Mouse (Mus musculus) CH12.LX (cell line): Measurements from ENCODE around the gene Dhrs7. TPM values are rescaled to one million over a fixed set of nuclear protein-coding genes. Genes with fewer than 3 reads are reported as not detected.

Experiments used
- DNase-seq: peaks from one replicate; pipeline ENCODE4 v3.0.0-alpha.2; 2013; ENCODE audit errors: extremely low read depth
- H3K27ac ChIP-seq: 2 replicates; pipeline ENCODE4 v1.5.1; 2012; ENCODE audit warnings: low read depth, mild to moderate bottlenecking, control low read depth, moderate library complexity; ENCODE audit not compliant: insufficient read depth
- H3K27me3 ChIP-seq: replicated peaks from 2 replicates; pipeline ENCODE3; 2012; ENCODE audit warnings: inconsistent platforms
- H3K36me3 ChIP-seq, 2 experiments: replicated peaks in 1 of 2; 2 replicates each; pipeline versions ENCODE3 to v1.6.1; 2012; ENCODE audit warnings: inconsistent platforms in 1 of 2, low read length in 1 of 2, mild to moderate bottlenecking in 1 of 2, mixed read lengths in 1 of 2, moderate library complexity in 1 of 2; ENCODE audit not compliant: control insufficient read depth in 1 of 2, insufficient read depth in 1 of 2
- H3K4me1 ChIP-seq, 2 experiments: 2 replicates each; pipeline ENCODE4 v1.6.1; 2012; ENCODE audit warnings: inconsistent platforms in 1 of 2, moderate library complexity in 1 of 2; ENCODE audit not compliant: insufficient read depth in 2 of 2, control insufficient read depth in 1 of 2
- H3K4me2 ChIP-seq: 2 replicates; pipeline ENCODE4 v1.6.1; 2012; ENCODE audit warnings: low read depth, mild to moderate bottlenecking, control low read depth; ENCODE audit not compliant: poor library complexity, insufficient read depth, severe bottlenecking
- H3K4me3 ChIP-seq, 3 experiments: fragments of 150-350 bp in 1 of 3; sonication (generic) in 1 of 3; replicated peaks in 1 of 3; 2 replicates each; pipeline versions ENCODE3 to v1.5.1; 2011 to 2012; ENCODE audit warnings: low read depth in 2 of 3, low read length in 2 of 3, mild to moderate bottlenecking in 2 of 3, moderate library complexity in 2 of 3, control low read depth in 1 of 3, improper control_type of control experiment in 1 of 3, inconsistent platforms in 1 of 3, mixed read lengths in 1 of 3; ENCODE audit not compliant: poor library complexity in 1 of 3
- H3K79me2 ChIP-seq: replicated peaks from 2 replicates; pipeline ENCODE4 v1.6.1; 2012; ENCODE audit warnings: mild to moderate bottlenecking, moderate library complexity; ENCODE audit not compliant: control insufficient read depth, poor library complexity, insufficient read depth, severe bottlenecking; ENCODE audit errors: extremely low read depth
- H3K9ac ChIP-seq: 2 replicates; pipeline ENCODE4 v1.6.1; 2012; ENCODE audit warnings: low read depth, mild to moderate bottlenecking, control low read depth, moderate library complexity; ENCODE audit not compliant: insufficient read depth
- H3K9me3 ChIP-seq: replicated peaks from 2 replicates; pipeline ENCODE3; 2012; ENCODE audit warnings: low read length, inconsistent platforms, mixed read lengths
- BHLHE40 ChIP-seq: IDR thresholded peaks from 2 replicates; pipeline ENCODE4 v1.6.1; 2011; ENCODE audit warnings: mild to moderate bottlenecking, low read depth, low read length, improper control_type of control experiment
- CHD1 ChIP-seq: IDR thresholded peaks from 2 replicates; pipeline ENCODE4 v1.6.1; 2012; ENCODE audit warnings: low read depth, low read length, improper control_type of control experiment, inconsistent platforms
- ELF1 ChIP-seq: IDR thresholded peaks from 2 replicates; pipeline ENCODE4 v1.6.1; 2014; ENCODE audit warnings: low read depth, mild to moderate bottlenecking, inconsistent platforms, low read length, improper control_type of control experiment
- MXI1 ChIP-seq: IDR thresholded peaks from 2 replicates; pipeline ENCODE4 v1.6.1; 2011; ENCODE audit warnings: mild to moderate bottlenecking, low read depth, low read length, improper control_type of control experiment
- MYC ChIP-seq: IDR thresholded peaks from 2 replicates; pipeline ENCODE4 v1.6.1; 2011; ENCODE audit warnings: low read depth, mild to moderate bottlenecking, improper control_type of control experiment, low read length
- SIN3A ChIP-seq: IDR thresholded peaks from 2 replicates; pipeline ENCODE4 v1.6.1; 2012; ENCODE audit warnings: low read length, improper control_type of control experiment, inconsistent platforms
- TBP ChIP-seq: conservative IDR thresholded peaks from 2 replicates; pipeline ENCODE4 v1.6.1; 2011; ENCODE audit warnings: low read depth, low read length, improper control_type of control experiment
- UBTF ChIP-seq: IDR thresholded peaks from 2 replicates; pipeline ENCODE4 v1.6.1; 2012; ENCODE audit warnings: low read depth, mild to moderate bottlenecking, inconsistent platforms, low read length, improper control_type of control experiment, moderate library complexity
- USF1 ChIP-seq: IDR thresholded peaks from 2 replicates; pipeline ENCODE4 v1.6.1; 2014; ENCODE audit warnings: low read depth, mild to moderate bottlenecking, inconsistent platforms, low read length, improper control_type of control experiment
- USF2 ChIP-seq: conservative IDR thresholded peaks from 2 replicates; pipeline ENCODE4 v1.6.1; 2011; ENCODE audit warnings: low read depth, low read length, improper control_type of control experiment
- ZKSCAN1 ChIP-seq: IDR thresholded peaks from 2 replicates; pipeline ENCODE4 v1.6.1; 2012; ENCODE audit warnings: low read depth, inconsistent platforms, low read length, improper control_type of control experiment, borderline replicate concordance
- dilution Hi-C: fragments of 300-500 bp; cut with MboI; formaldehyde crosslinking; loops from 2 replicates; pipeline ENCODE4 v1.14.3; 2020; ENCODE audit warnings: low sequenced_read_pairs; ENCODE audit not compliant: extremely low pct_unique_long_range_greater_than_20kb, extremely low pct_ligation_motif_present
- in situ Hi-C: fragments of 300-500 bp; cut with MboI; formaldehyde crosslinking; loops from 3 replicates; pipeline ENCODE4 v1.14.3; 2019; ENCODE audit warnings: low sequenced_read_pairs, low pct_ligation_motif_present, low pct_unique_long_range_greater_than_20kb, mixed read lengths
- polyA plus RNA-seq: library from polyadenylated mRNA; unstranded; fragments of >175 nt; gene quantifications from 2 replicates; pipeline ENCODE4 v1.2.1, GENCODE M21; 2012; ENCODE audit warnings: low read depth; ENCODE audit not compliant: insufficient read length
- total RNA-seq, 2 experiments: library from RNA; depleted of rRNA; stranded (reverse); fragments of 300-350 nt in 1 of 2; fragments of >200 nt in 1 of 2; gene quantifications; 2 replicates each; pipeline ENCODE4 v1.2.3; 2012 to 2014

Dhrs7 gene
- total and polyA plus RNA-seq, 3 experiments = 23.9 to 52.8 (median 37.2) TPM

DNA sequence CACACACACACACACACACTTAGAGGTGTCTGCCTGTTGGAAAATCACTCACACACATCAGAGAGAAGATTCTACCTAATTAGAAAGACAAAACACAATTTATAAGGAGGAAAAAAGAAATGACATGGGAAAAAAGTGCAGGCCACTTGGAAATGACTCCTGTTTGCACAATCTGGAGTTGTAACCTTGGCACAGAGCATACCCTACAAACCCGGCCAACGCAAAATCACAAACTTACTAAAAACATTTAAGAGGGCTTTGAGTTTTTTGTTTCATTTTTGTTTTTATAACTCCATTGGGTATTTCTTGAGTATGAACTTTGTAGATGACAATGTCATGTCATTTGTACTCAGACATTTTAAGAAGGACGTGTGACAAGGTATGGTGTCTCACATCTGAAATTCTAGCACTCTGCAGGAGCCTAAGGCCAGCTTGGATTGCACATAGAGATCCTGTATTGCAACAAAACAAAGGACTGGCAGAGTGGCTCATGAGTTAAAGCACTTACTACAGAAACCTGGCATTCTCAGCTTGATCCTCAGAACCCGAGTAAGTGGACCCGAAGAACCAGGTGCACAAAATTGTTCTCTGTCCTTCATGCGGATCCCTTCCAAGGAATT, 6.9 kb upstream of the Dhrs7 start:
- H3K9ac ChIP-seq = no peak overlapping the region
- peaks cover 9% of the 10 kb centered on the region for H3K9me3 ChIP-seq
- H3K4me1 ChIP-seq = peaks cover 0 to 17% of the 10 kb centered on the region in 2 experiments; a peak in 2 of 4 replicates
- H3K79me2 ChIP-seq = no peaks in the 10 kb centered on the region
- no peak overlapping the region for H3K27ac ChIP-seq
- dilution Hi-C loops (no loop called here), in situ Hi-C loops (loop anchor here (25.0 kb wide), 1 partner anchor 134 kb away; the partner anchor contains the start of gene Pcnx4)
- no peak for TF ChIP-seq ELF1
- no peak for TF ChIP-seq CHD1
- TF ChIP-seq USF2 = no peak
- no peak for TF ChIP-seq MXI1
- TF ChIP-seq UBTF = no peak
- H3K4me2 ChIP-seq = no peak overlapping the region
- H3K27me3 ChIP-seq = no peaks in the 10 kb centered on the region
- H3K4me3 ChIP-seq = no peak overlapping the region
- no peak for DNase-seq
- H3K36me3 ChIP-seq = no peaks in the 10 kb centered on the region

DNA sequence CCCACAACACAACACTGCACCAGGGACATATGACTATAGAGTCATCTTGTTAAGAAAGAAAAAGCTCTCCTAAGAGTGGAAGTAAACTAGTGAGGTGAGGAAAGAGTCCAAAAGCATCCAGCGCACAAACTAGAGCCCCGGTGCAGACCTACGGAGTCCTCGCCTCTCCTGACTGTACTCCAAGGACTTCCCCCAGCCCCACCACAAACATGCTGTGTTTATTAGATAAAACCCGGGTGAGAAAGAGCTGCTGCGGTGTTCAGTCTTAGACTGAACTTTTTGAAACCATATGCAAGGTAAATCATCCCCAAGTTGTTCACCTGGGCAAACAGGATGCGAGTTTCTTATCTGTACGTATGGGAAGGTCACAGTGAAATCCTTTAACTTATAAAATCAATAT, 6.2 kb upstream of the Dhrs7 start:
- dilution Hi-C loops = no loop called here
- TF ChIP-seq USF1 (no peak), CHD1 (no peak), UBTF (no peak), ZKSCAN1 (no peak), TBP (no peak), BHLHE40 (no peak), SIN3A (no peak)
- Histone ChIP-seq H3K27ac (no peak overlapping the region), H3K79me2 (no peaks in the 10 kb centered on the region), H3K9me3 (peaks cover 9% of the 10 kb centered on the region), H3K27me3 (no peaks in the 10 kb centered on the region), H3K4me2 (no peak overlapping the region), H3K4me3 (no peak overlapping the region), H3K4me1 (peaks cover 2 to 21% of the 10 kb centered on the region in 2 experiments; a peak in 3 of 4 replicates), H3K9ac (no peak overlapping the region), H3K36me3 (no peaks in the 10 kb centered on the region)
- in situ Hi-C loops = loop anchor here (25.0 kb wide), 1 partner anchor 134 kb away; the partner anchor contains the start of gene Pcnx4
- DNase-seq = no peak

GRCm38 (mm10) chr12:72667868-72668469, 3.3 kb upstream of the Dhrs7 start:
- H3K27ac ChIP-seq = no peak overlapping the region
- H3K4me3 ChIP-seq = no peak overlapping the region
- dilution Hi-C loops = no loop called here

More at GRCm38 (mm10) chr12:72667868-72668469, 3.3 kb upstream of the Dhrs7 start:
- Histone ChIP-seq H3K9me3 (peaks cover 5% of the 10 kb centered on the region), H3K4me1 (peaks cover 5 to 23% of the 10 kb centered on the region in 2 experiments), H3K27me3 (no peaks in the 10 kb centered on the region), H3K9ac (no peak overlapping the region), H3K36me3 (no peaks in the 10 kb centered on the region), H3K4me2 (no peak overlapping the region), H3K79me2 (no peaks in the 10 kb centered on the region)
- no peak for TF ChIP-seq TBP
- no peak for TF ChIP-seq MYC
- in situ Hi-C loops = loop anchor here (25.0 kb wide), 1 partner anchor 131 kb away; the partner anchor contains the start of gene Pcnx4
- no peak for DNase-seq
